Mouse (Mus musculus) forebrain, embryonic 13.5 days (tissue): ENCODE measurements at regions not wholly inside any gene's neighbourhood (a gene's known extent, or its start where the extent isn't known, plus 50 kb on each side); places are given as distances from the start of the nearest gene placed in this dataset.

ENCODE experiments used
- ATAC-seq: fragments of 200-750 bp; cut with Nextera tagmentation; 2 replicates; pipeline ENCODE4 v1.8.0; 2017
- H3K27ac ChIP-seq: fragments of 300-500 bp; sonication (generic); 2 replicates; pipeline ENCODE4 v1.5.1; 2015; ENCODE audit warnings: inconsistent platforms, mild to moderate bottlenecking, moderate library complexity
- H3K27me3 ChIP-seq: fragments of 300-500 bp; sonication (generic); 2 replicates; pipeline ENCODE4 v1.6.1; 2015; ENCODE audit warnings: mild to moderate bottlenecking, inconsistent platforms
- H3K36me3 ChIP-seq: fragments of 300-500 bp; sonication (generic); 2 replicates; pipeline ENCODE4 v1.6.1; 2015; ENCODE audit warnings: mild to moderate bottlenecking, inconsistent platforms; ENCODE audit not compliant: poor library complexity, severe bottlenecking
- H3K4me1 ChIP-seq: fragments of 300-500 bp; sonication (generic); 2 replicates; pipeline ENCODE4 v1.6.1; 2015; ENCODE audit warnings: inconsistent platforms
- H3K4me2 ChIP-seq: fragments of 300-500 bp; sonication (generic); 2 replicates; pipeline ENCODE4 v1.6.1; 2015; ENCODE audit warnings: inconsistent platforms, mild to moderate bottlenecking, moderate library complexity
- H3K4me3 ChIP-seq: fragments of 300-500 bp; sonication (generic); 2 replicates; pipeline ENCODE4 v1.5.1; 2015; ENCODE audit warnings: mild to moderate bottlenecking, inconsistent platforms
- H3K9ac ChIP-seq: fragments of 300-500 bp; sonication (generic); 2 replicates; pipeline ENCODE4 v1.6.1; 2015; ENCODE audit warnings: mild to moderate bottlenecking, inconsistent platforms
- H3K9me3 ChIP-seq: fragments of 300-500 bp; sonication (generic); replicated peaks from 2 replicates; pipeline ENCODE4 v1.6.1; 2016; ENCODE audit warnings: inconsistent platforms
- WGBS: fragments of 180-500 bp; shearing (Covaris S2); methylation state at CpG from one replicate; pipeline ENCODE4 v1.1.7; 2015; 5-methylcytosine and 5-hydroxymethylcytosine counted together

GRCm38 (mm10) chr8:6991516-6991915 lies 1669.5 kb downstream of the Efnb2 start:
- Histone ChIP-seq H3K36me3 (no peaks in the 10 kb centered on the region), H3K9me3 (no peaks in the 10 kb centered on the region), H3K4me1 (no peaks in the 10 kb centered on the region), H3K4me2 (no peak overlapping the region), H3K27me3 (no peaks in the 10 kb centered on the region), H3K27ac (no peak overlapping the region), H3K9ac (no peak overlapping the region), H3K4me3 (no peak overlapping the region)
- whole genome bisulfite sequencing = 86% methylated on average over 2 of the region's 2 CpGs
- no peak for ATAC-seq

GRCm38 (mm10) chr8:6989359-6990095 lies 1671.5 kb downstream of the Efnb2 start:
- Histone ChIP-seq H3K9ac (no peak overlapping the region), H3K9me3 (no peaks in the 10 kb centered on the region), H3K4me3 (no peak overlapping the region), H3K27me3 (no peaks in the 10 kb centered on the region), H3K27ac (no peak overlapping the region), H3K36me3 (no peaks in the 10 kb centered on the region), H3K4me2 (no peak overlapping the region), H3K4me1 (no peaks in the 10 kb centered on the region)
- 76% methylated on average over 3 of the region's 3 CpGs for WGBS
- no peak for ATAC-seq

GRCm38 (mm10) chr8:6973961-6974360 lies 1687.1 kb downstream of the Efnb2 start:
- Histone ChIP-seq H3K27ac (no peak overlapping the region), H3K9me3 (no peaks in the 10 kb centered on the region), H3K4me3 (no peak overlapping the region), H3K4me1 (no peaks in the 10 kb centered on the region), H3K27me3 (no peaks in the 10 kb centered on the region), H3K36me3 (no peaks in the 10 kb centered on the region), H3K9ac (no peak overlapping the region), H3K4me2 (no peak overlapping the region)
- ATAC-seq = no peak

- Histone ChIP-seq H3K36me3 (no peaks in the 10 kb centered on the region), H3K27me3 (no peaks in the 10 kb centered on the region), H3K27ac (no peak overlapping the region), H3K9ac (no peak overlapping the region), H3K4me2 (no peak overlapping the region), H3K4me3 (no peak overlapping the region), H3K9me3 (no peaks in the 10 kb centered on the region), H3K4me1 (no peaks in the 10 kb centered on the region)
- ATAC-seq = no peak
- WGBS = 84% methylated on average over 4 of the region's 4 CpGs
Measured at GRCm38 (mm10) chr8:6963006-6963799, 1697.8 kb downstream of the Efnb2 start.

- ATAC-seq = no peak
Measured at GRCm38 (mm10) chr8:6958086-6958485, 1703.0 kb downstream of the Efnb2 start.

GRCm38 (mm10) chr8:6954251-6954650 lies 1706.8 kb downstream of the Efnb2 start:
- Histone ChIP-seq H3K27ac (no peak overlapping the region), H3K9ac (no peak overlapping the region), H3K4me2 (no peak overlapping the region), H3K9me3 (no peaks in the 10 kb centered on the region), H3K4me3 (no peak overlapping the region), H3K27me3 (no peaks in the 10 kb centered on the region), H3K36me3 (no peaks in the 10 kb centered on the region), H3K4me1 (no peaks in the 10 kb centered on the region)
- 73% methylated on average over 7 of the region's 7 CpGs for WGBS
- ATAC-seq = no peak

More at GRCm38 (mm10) chr8:6958086-6958485, 1703.0 kb downstream of the Efnb2 start:
- no peaks in the 10 kb centered on the region for H3K27me3 ChIP-seq
- H3K36me3 ChIP-seq = no peaks in the 10 kb centered on the region
- H3K27ac ChIP-seq = no peak overlapping the region
- no peak overlapping the region for H3K9ac ChIP-seq
- H3K4me2 ChIP-seq = no peak overlapping the region
- no peaks in the 10 kb centered on the region for H3K4me1 ChIP-seq
- no peaks in the 10 kb centered on the region for H3K9me3 ChIP-seq
- no peak overlapping the region for H3K4me3 ChIP-seq
- 72% methylated on average over 5 of the region's 5 CpGs for WGBS

- Histone ChIP-seq H3K4me1 (no peaks in the 10 kb centered on the region), H3K27ac (no peak overlapping the region), H3K27me3 (no peaks in the 10 kb centered on the region), H3K36me3 (no peaks in the 10 kb centered on the region), H3K4me3 (no peak overlapping the region), H3K9me3 (no peaks in the 10 kb centered on the region), H3K4me2 (no peak overlapping the region), H3K9ac (no peak overlapping the region)
- 80% methylated on average over 1 of the region's 1 CpGs for WGBS
- ATAC-seq = no peak
Measured at GRCm38 (mm10) chr8:6922467-6922866, 1738.6 kb downstream of the Efnb2 start.

GRCm38 (mm10) chr8:6907682-6908081 lies 1753.4 kb downstream of the Efnb2 start:
- Histone ChIP-seq H3K27ac (no peak overlapping the region), H3K9ac (no peak overlapping the region), H3K4me1 (no peaks in the 10 kb centered on the region), H3K27me3 (no peaks in the 10 kb centered on the region), H3K36me3 (no peaks in the 10 kb centered on the region), H3K4me3 (no peak overlapping the region), H3K4me2 (no peak overlapping the region), H3K9me3 (no peaks in the 10 kb centered on the region)
- 78% methylated on average over 3 of the region's 3 CpGs for WGBS
- no peak for ATAC-seq

GRCm38 (mm10) chr8:6891456-6891855 lies 1769.6 kb downstream of the Efnb2 start:
- 88% methylated on average over 1 of the region's 1 CpGs for WGBS
- Histone ChIP-seq H3K27ac (no peak overlapping the region), H3K9ac (no peak overlapping the region), H3K36me3 (no peaks in the 10 kb centered on the region), H3K4me2 (no peak overlapping the region), H3K4me3 (no peak overlapping the region), H3K9me3 (no peaks in the 10 kb centered on the region), H3K4me1 (no peaks in the 10 kb centered on the region), H3K27me3 (no peaks in the 10 kb centered on the region)
- ATAC-seq = no peak

GRCm38 (mm10) chr8:6886779-6887402 lies 1774.2 kb downstream of the Efnb2 start:
- Histone ChIP-seq H3K4me3 (no peak overlapping the region), H3K9me3 (no peaks in the 10 kb centered on the region), H3K9ac (no peak overlapping the region), H3K4me1 (no peaks in the 10 kb centered on the region), H3K4me2 (no peak overlapping the region), H3K36me3 (no peaks in the 10 kb centered on the region), H3K27ac (no peak overlapping the region), H3K27me3 (no peaks in the 10 kb centered on the region)
- peak; percentile 21; the same call in 1 of the 2 replicates for ATAC-seq
- 90% methylated on average over 5 of the region's 5 CpGs for WGBS

GRCm38 (mm10) chr8:6884828-6885227 lies 1776.2 kb downstream of the Efnb2 start:
- no peaks in the 10 kb centered on the region for H3K4me1 ChIP-seq
- no peaks in the 10 kb centered on the region for H3K27me3 ChIP-seq
- ATAC-seq = no peak
- H3K9me3 ChIP-seq = no peaks in the 10 kb centered on the region
- H3K27ac ChIP-seq = no peak overlapping the region
- no peaks in the 10 kb centered on the region for H3K36me3 ChIP-seq
- H3K4me2 ChIP-seq = no peak overlapping the region
- no peak overlapping the region for H3K4me3 ChIP-seq
- H3K9ac ChIP-seq = no peak overlapping the region

- no peak overlapping the region for H3K4me3 ChIP-seq
- H3K36me3 ChIP-seq = no peaks in the 10 kb centered on the region
- no peaks in the 10 kb centered on the region for H3K27me3 ChIP-seq
- WGBS = 93% methylated on average over 4 of the region's 4 CpGs
- ATAC-seq = no peak
- H3K9me3 ChIP-seq = no peaks in the 10 kb centered on the region
- no peaks in the 10 kb centered on the region for H3K4me1 ChIP-seq
- no peak overlapping the region for H3K4me2 ChIP-seq
- no peak overlapping the region for H3K27ac ChIP-seq
- H3K9ac ChIP-seq = no peak overlapping the region
Measured at GRCm38 (mm10) chr8:6882626-6883025, 1777.5 kb upstream of the Slc10a2 start.
